Mouse (Mus musculus): Measurements from ENCODE around the gene Il19. TPM values are rescaled to one million over a fixed set of nuclear protein-coding genes. Genes with fewer than 3 reads are reported as not detected.
A peak's percentile ranks its signal among the peaks of the same experiment; 100 is the strongest.

Gene Il19
- polyA plus RNA-seq, 1 experiment from 2014 or later: 0.17 TPM

DNA sequence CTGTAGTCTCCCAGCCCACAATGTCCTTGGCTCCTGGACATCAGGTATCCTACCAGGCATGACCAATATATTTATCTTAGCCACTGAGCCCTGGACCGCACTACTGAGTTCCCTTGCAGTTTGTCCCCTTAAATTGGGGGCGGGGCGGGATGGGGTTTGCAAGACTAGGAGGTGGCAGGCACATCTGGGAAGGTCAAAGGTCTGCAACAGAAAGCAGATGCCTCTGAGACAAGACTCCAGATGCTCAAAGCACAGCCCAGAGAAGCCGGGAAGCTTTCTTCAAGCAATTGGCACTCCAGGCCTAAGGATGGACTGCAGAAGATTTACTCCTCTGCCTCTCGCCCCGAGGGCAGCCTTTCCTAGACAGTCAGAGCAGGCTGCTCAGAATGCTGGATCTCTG is 3.6 kb downstream of the Il19 start:
- ChIA-PET CTCF (no interaction called here), POLR2A (no interaction called here)
- ATAC-seq (no peak), DNase-seq (ENCODE audit: low read depth, low spot score) (no peak)
- in situ Hi-C loops (cut with MboI; ENCODE audit: low pct_unique_long_range_greater_than_20kb): no loop called here
- TF ChIP-seq CTCF (IDR thresholded peaks at IDR 0.05): no peak
- H3K27me3 ChIP-seq: no peaks in the 10 kb centered on the region

DNA sequence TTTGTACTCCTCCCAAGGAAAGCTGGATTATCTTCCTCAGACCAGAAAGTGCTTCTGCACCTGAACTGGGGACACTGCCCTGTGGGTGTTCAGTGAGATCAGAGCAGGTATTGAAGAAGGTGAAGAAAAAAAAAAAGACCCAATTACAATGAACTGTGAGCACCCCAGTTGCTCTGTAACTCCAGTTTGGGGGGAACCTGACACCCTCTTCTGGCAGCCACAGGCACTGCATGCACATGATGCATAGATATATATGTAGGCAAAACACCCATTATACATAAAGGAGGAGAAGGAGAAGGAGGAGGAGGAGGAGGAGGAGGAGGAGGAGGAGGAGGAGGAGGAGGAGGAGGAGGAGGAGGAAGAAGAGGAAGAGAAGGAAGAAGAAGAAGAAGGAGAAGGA is 13.4 kb downstream of the Il19 start:
- POLR2A ChIA-PET: no interaction called here

DNA sequence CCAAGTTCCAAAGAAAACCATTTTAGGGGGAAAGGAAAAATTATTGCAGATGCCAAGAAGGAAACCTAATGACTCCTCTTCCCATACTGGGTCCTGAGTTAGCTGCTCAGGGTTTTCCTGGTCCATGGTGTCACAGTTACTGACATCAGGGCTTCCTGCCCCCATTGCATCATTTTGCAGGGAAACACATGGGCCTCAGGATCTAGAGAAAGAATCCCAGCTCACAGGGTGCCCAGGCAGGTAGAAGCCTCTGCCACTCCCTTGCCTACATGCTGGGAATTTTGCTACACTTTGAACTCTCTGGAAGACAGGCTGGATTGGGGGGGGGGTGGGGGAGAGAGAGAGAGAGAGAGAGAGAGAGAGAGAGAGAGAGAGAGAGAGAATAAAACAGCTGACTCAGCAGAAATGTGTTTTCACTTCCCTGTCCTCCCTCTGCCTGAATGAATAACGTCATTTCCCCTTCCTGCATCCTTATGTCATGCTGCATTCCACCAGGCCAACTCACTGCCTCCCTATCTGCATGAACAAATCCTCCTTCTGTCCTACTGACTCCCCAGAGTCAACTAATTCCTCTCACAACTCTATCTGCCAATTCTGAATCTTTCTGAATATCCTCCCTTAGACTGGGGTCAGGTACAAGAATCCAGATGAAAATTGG is 21.5 kb downstream of the Il19 start:
- DNase-seq (ENCODE audit: low read depth, low spot score) (peak; percentile 15), ATAC-seq (peak; percentile 80)
- no peaks in the 10 kb centered on the region for H3K27me3 ChIP-seq
- no peak for TF ChIP-seq CTCF (IDR thresholded peaks at IDR 0.05)
- CTCF ChIA-PET: interaction anchor here (0.7 to 1.0 kb wide), 2 partner anchors 61 to 120 kb away, joined by 3 to 4 read pairs; no protein-coding TSS in a partner anchor
- POLR2A ChIA-PET: no interaction called here
- in situ Hi-C loops (cut with MboI; ENCODE audit: low pct_unique_long_range_greater_than_20kb): no loop called here

More for the DNA sequence above, 13.4 kb downstream of the Il19 start:
- in situ Hi-C loops (cut with MboI; ENCODE audit: low pct_unique_long_range_greater_than_20kb): no loop called here
- DNase-seq (ENCODE audit: low read depth, low spot score): no peak
- TF ChIP-seq CTCF (IDR thresholded peaks at IDR 0.05): peak; percentile 39
- H3K27me3 ChIP-seq: peaks cover 12% of the 10 kb centered on the region
- no peak for ATAC-seq
- CTCF ChIA-PET: no interaction called here

DNA sequence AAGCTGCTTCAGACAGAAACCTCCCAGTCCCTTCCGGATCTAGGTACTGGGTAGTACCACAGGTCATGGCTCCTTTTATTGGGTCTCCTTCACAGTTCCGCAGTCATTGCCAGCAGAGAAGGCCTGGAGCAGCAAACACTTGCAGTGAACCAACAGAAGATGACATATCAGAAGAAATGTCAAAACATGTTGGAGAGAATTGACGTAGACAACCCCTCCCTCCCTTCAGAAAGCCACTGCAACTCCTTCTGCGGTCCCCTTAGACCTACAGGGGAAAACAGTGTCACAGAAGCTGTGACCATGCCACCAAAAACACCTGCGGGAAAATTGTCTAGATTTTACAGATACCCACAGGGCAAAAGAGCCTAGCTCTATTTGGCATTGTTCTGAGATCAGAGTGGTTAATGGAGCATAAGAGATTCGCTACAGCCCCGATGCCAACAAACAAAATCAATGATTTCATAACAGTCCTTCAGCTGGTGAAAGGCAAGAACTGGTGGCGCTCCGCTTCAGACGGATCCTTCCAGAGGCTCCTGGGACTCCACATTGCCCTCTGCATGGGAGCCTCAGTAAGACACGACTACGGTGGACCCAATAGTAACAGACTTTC is 28.4 kb downstream of the Il19 start, which contains the start of gene Il20:
Gene Il20 (minus strand): TSS at position 51 of the 610 bp plus-strand sequence.
- in situ Hi-C loops (cut with MboI; ENCODE audit: low pct_unique_long_range_greater_than_20kb): no loop called here
- DNase-seq (ENCODE audit: low read depth, low spot score) (no peak), ATAC-seq (no peak)
- no peak for TF ChIP-seq CTCF (IDR thresholded peaks at IDR 0.05)
- POLR2A ChIA-PET: no interaction called here
- H3K27me3 ChIP-seq: no peaks in the 10 kb centered on the region
- CTCF ChIA-PET: interaction anchor here (0.9 kb wide), 1 partner anchor 30 kb away, joined by 3 read pairs; no protein-coding TSS in a partner anchor

DNA sequence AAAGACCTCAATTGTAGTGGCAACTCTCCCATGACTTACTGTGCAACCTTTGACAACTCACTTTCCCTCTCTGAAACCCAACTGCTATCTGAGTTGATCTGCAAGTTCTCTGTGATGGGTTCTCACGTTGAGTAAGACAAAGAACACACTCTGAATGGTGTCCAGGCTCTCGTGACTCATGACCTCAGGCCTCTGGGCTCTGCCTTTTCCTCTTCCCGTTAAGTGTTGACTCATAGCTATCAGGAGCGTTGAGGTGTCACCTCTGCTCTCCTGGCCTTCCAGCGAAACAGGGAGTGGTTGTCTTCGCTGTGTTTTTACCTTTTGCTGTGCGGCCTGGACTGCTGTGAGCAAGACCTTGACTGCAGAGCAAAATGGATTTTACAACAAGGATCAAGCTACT is 37.4 kb downstream of the Il19 start:
- no peak for TF ChIP-seq CTCF (IDR thresholded peaks at IDR 0.05)
- H3K27me3 ChIP-seq: no peaks in the 10 kb centered on the region
- in situ Hi-C loops (cut with MboI; ENCODE audit: low pct_unique_long_range_greater_than_20kb): no loop called here
- ATAC-seq (no peak), DNase-seq (ENCODE audit: low read depth, low spot score) (no peak)
- POLR2A ChIA-PET: no interaction called here
- CTCF ChIA-PET: interaction anchor here (1.2 kb wide), 1 partner anchor 10 kb away, joined by 3 read pairs; no protein-coding TSS in a partner anchor

DNA sequence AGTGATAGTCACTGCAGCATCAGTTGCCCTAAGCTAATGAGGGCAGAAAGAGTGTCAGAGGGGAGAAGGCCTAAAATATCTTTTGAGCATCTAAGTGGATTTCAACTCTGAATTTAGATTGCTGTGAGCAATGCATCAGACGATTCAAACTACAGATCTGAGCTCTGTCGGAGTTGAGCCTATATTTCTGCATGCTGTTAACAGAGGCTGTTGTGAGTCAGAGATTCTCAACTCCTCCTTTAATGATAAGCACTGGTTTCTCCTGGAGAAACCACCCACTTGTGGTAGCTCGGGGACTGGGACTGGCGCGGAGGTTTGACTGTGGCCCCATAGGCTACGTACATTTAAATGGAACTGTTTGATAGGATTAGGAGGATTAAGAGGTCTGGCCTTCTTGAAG is 45.4 kb downstream of the Il19 start:
- ATAC-seq (no peak), DNase-seq (ENCODE audit: low read depth, low spot score) (no peak)
- in situ Hi-C loops (cut with MboI; ENCODE audit: low pct_unique_long_range_greater_than_20kb): no loop called here
- no peaks in the 10 kb centered on the region for H3K27me3 ChIP-seq
- POLR2A ChIA-PET: no interaction called here
- TF ChIP-seq CTCF (IDR thresholded peaks at IDR 0.05): no peak
- CTCF ChIA-PET: interaction anchor here (1.2 kb wide), 1 partner anchor 23 kb away, joined by 3 read pairs; no protein-coding TSS in a partner anchor

DNA sequence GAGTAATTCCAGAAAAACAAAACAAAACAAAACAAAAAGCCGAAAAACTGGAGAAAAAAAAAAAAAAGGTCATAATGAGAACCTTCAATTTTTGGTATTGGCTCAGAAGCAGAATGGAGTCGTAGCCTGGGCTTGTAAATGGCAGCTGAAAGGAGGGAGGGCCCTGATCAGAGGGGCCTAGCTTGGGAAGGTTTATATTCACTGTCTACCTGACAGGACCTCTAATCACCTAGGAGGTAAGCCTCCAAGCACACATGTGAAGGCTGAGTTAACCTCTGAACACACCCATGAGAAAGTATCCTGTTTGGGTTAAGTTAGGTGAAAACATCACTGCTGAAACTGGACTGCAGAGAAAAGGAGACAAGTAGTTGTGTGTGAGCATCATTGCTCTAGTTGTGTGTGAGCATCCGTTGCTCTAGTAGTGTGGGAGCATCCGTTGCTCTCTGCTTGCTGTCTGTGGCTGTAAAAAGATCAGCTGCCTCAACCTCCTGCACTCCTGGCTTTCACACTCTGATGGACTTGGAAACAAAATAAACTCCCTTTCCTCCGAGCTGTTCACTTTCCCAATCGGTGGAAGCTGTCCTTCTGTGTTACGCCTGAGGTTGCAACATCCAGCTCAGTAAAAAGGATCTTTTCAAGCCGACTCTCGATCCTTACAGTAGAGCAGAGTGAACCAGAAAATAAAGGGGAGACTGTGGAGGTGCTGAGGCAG is 46.4 kb downstream of the Il19 start:
- POLR2A ChIA-PET: no interaction called here

DNA sequence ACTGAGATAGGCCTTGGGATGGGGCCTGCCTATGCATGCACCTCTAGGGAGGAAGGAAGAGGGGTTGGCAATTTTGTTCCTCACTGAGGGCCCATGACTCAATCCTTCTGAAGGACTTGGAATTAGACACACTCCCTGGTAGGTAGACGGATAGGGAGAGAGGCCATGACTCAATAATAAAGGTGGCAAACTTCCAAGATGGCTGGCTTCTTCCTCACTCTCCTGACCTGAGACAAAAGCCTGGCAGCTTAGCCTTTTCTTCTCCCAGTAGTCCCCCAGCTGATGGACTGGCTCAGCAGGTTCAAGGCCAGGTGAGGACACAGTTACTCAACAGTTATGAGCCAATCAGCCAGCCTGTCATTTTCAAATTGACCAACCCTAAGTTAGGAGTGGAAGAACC is 47.5 kb downstream of the Il19 start:
- ATAC-seq (no peak), DNase-seq (ENCODE audit: low read depth, low spot score) (no peak)
- no peaks in the 10 kb centered on the region for H3K27me3 ChIP-seq
- in situ Hi-C loops (cut with MboI; ENCODE audit: low pct_unique_long_range_greater_than_20kb): no loop called here
- CTCF ChIA-PET: interaction anchor here (0.8 kb wide), 1 partner anchor 11 kb away, joined by 3 read pairs; no protein-coding TSS in a partner anchor
- TF ChIP-seq CTCF (IDR thresholded peaks at IDR 0.05): no peak
- POLR2A ChIA-PET: interaction anchor here (0.9 kb wide), 1 partner anchor 11 kb away, joined by 3 read pairs; no protein-coding TSS in a partner anchor

More for the DNA sequence above, 46.4 kb downstream of the Il19 start:
- in situ Hi-C loops (cut with MboI; ENCODE audit: low pct_unique_long_range_greater_than_20kb): no loop called here
- TF ChIP-seq CTCF (IDR thresholded peaks at IDR 0.05): no peak
- DNase-seq (ENCODE audit: low read depth, low spot score): no peak
- CTCF ChIA-PET: interaction anchor here (0.8 kb wide), 1 partner anchor 10 kb away, joined by 3 read pairs; no protein-coding TSS in a partner anchor
- ATAC-seq: no peak
- no peaks in the 10 kb centered on the region for H3K27me3 ChIP-seq

DNA sequence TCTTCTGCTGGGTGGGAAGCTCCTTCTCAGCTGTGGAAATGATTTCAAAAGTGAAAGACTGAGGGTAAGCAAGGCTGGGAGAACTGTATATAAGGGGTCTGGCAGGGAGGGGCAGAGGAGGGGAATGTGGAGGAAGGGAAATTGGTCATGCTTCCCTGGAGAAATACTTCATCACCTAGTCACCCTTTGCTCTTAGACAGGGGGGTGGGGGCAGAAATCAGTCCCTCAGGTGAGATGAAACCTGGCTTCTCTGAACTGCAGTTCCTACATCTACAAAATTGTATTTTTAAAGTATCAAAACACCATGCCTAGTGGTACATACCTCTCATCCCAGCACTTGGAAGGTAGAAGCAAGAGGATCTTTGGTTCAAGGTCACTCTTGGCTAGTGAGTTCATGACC is 52.6 kb downstream of the Il19 start, which contains the start of gene Il24:
Gene Il24 (minus strand): TSS at position 101 of the 400 bp plus-strand sequence.
- CTCF ChIA-PET: interaction anchor here (1.3 kb wide), 1 partner anchor 12 kb away, joined by 3 read pairs; no protein-coding TSS in a partner anchor

DNA sequence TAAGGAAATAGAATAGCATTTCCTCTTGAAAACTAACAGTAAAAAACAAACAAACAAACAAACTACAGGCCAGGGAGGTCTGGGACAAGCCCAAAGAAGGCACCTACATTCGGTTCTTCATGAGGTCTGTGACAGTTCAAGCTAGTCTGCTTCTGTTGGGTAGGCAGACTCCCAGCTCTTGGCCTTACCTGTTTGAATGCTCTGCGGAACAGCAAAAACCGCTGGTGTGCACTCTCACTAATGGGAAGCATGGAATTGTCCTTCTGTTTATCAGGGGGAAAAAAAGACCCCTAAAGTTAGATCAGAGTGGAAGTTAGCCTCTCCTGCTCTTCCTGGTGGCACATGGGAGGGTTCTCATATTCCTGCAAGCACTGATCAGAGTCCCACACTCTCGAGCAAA is 56.8 kb downstream of the Il19 start:
- ATAC-seq (no peak), DNase-seq (ENCODE audit: low read depth, low spot score) (no peak)
- ChIA-PET CTCF (no interaction called here), POLR2A (no interaction called here)
- TF ChIP-seq CTCF (IDR thresholded peaks at IDR 0.05): no peak
- no peaks in the 10 kb centered on the region for H3K27me3 ChIP-seq
- in situ Hi-C loops (cut with MboI; ENCODE audit: low pct_unique_long_range_greater_than_20kb): loop anchor here (5.0 kb wide), 1 partner anchor 389 kb away; no protein-coding TSS in a partner anchor

More for the DNA sequence above, 52.6 kb downstream of the Il19 start, which contains the start of gene Il24:
- no peak for DNase-seq (ENCODE audit: low read depth, low spot score)
- no peaks in the 10 kb centered on the region for H3K27me3 ChIP-seq
- no peak for ATAC-seq
- POLR2A ChIA-PET: interaction anchor here (0.6 kb wide), 1 partner anchor 378 kb away, joined by 3 read pairs; no protein-coding TSS in a partner anchor
- no peak for TF ChIP-seq CTCF (IDR thresholded peaks at IDR 0.05)
- in situ Hi-C loops (cut with MboI; ENCODE audit: low pct_unique_long_range_greater_than_20kb): loop anchor here (5.0 kb wide), 1 partner anchor 75 kb away; no protein-coding TSS in a partner anchor

Other genes starting within 250 kb of the Il19 start
- gene Gm29427, start 224.3 kb downstream of the Il19 start, polyA plus RNA-seq (2021): 0.04 TPM
- 3.4 TPM for gene Yod1, start 222.8 kb downstream of the Il19 start, polyA plus RNA-seq (2021)
- gene Pfkfb2, start 210.9 kb downstream of the Il19 start, polyA plus RNA-seq (2021): 26.0 TPM
- 11.1 TPM for gene AA986860, start 208.1 kb downstream of the Il19 start, polyA plus RNA-seq (2021)
- 0.31 TPM for gene Fcamr, start 139.2 kb downstream of the Il19 start, polyA plus RNA-seq (2021)
- gene Pigr, start 113.4 kb downstream of the Il19 start, polyA plus RNA-seq (2021): not detected
- gene Fcmr, start 74.4 kb downstream of the Il19 start, polyA plus RNA-seq (2021): not detected
- 0.12 TPM for gene Il24, start 52.7 kb downstream of the Il19 start, polyA plus RNA-seq (2021)
- not detected for gene Il20, start 28.7 kb downstream of the Il19 start, polyA plus RNA-seq (2021)
- 0.04 TPM for gene Il10, start 79.7 kb upstream of the Il19 start, polyA plus RNA-seq (2021)
- gene Mapkapk2, start 157.7 kb upstream of the Il19 start, polyA plus RNA-seq (2021): 129 TPM
- gene Dyrk3, start 198.2 kb upstream of the Il19 start, polyA plus RNA-seq (2021): 11.7 TPM
- 53.8 TPM for gene Eif2d, start 213.1 kb upstream of the Il19 start, polyA plus RNA-seq (2021)

Measured in Patski (cell line).